Mouse (Mus musculus): ENCODE results near the gene Brca2. TPM values are rescaled to one million over a fixed set of nuclear protein-coding genes. Genes with fewer than 3 reads are reported as not detected.

Brca2 gene
- polyA plus RNA-seq, 1 experiment from 2014 or later, result 12.7 TPM

DNA sequence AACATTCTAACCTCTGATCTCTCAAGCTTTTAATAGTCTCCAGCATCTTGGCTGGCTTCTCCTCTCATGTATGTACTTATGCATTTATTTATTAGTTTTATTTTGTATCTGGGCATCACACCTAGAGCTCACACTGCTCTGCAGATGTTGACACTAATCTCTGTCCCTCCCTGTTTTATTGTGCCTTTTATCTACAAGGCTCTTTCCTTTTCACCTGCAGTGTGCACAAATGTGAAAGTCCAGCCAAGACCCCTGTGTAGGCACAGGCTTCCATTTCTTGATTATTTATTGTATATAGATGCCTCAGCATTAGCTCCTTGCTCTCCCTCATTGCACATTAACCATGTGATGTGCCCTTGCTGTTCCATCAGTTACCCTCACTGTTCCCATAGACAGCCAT lies 38.9 kb downstream of the Brca2 start:
- Histone ChIP-seq H3K27ac (no peak overlapping the region), H3K4me1 (replicated peaks; ENCODE audit: insufficient read depth, low read length) (no peaks in the 10 kb centered on the region), H3K4me2 (ENCODE audit: low read length) (no peak overlapping the region), H3K4me3 (replicated peaks; ENCODE audit: low read depth, low read length) (no peak overlapping the region), H3K36me3 (ENCODE audit: insufficient read depth, low read length) (peaks cover 20% of the 10 kb centered on the region; the same call in 1 of the 2 replicates), H3K27me3 (ENCODE audit: insufficient read depth, low read length) (no peaks in the 10 kb centered on the region), H3K9ac (ENCODE audit: low read depth, low read length) (no peak overlapping the region), H3K9me3 (replicated peaks; ENCODE audit: low read length) (no peaks in the 10 kb centered on the region)
- no peak for DNase-seq (ENCODE audit: low spot score)
- no peak for ATAC-seq (replicated peaks; ENCODE audit: low FRiP score, low read depth)
- no peak for TF ChIP-seq CTCF (IDR thresholded peaks at IDR 0.05; ENCODE audit: low read depth)

DNA sequence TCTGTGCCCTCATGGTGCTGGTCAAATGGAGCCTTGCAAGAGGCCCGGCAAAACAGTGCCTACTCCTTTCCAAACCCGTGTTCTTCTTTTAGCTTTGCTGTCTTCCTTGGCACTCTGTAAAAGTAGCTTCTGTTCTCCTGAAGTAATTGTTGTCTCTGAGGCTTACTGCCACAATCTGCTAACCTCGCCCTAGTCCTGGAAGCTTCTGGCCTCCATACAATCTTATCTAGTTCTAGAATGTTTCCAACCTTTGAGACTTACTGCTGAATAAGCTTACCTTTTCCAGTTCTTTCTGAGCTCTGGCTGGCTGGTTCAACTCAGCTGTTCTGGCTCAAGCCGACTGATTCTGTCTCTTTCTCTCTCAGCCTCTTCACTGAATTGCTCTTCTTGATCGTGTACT lies 39.4 kb downstream of the Brca2 start:
- H3K36me3 ChIP-seq (ENCODE audit: insufficient read depth, low read length), result peaks cover 21% of the 10 kb centered on the region; the same call in 1 of the 2 replicates
- H3K9ac ChIP-seq (ENCODE audit: low read depth, low read length), result no peak overlapping the region
- no peak overlapping the region for H3K4me3 ChIP-seq (replicated peaks; ENCODE audit: low read depth, low read length)
- no peak overlapping the region for H3K4me2 ChIP-seq (ENCODE audit: low read length)
- H3K27ac ChIP-seq, result no peak overlapping the region
- no peaks in the 10 kb centered on the region for H3K27me3 ChIP-seq (ENCODE audit: insufficient read depth, low read length)
- no peak for TF ChIP-seq CTCF (IDR thresholded peaks at IDR 0.05; ENCODE audit: low read depth)
- H3K9me3 ChIP-seq (replicated peaks; ENCODE audit: low read length), result no peaks in the 10 kb centered on the region
- no peak for ATAC-seq (replicated peaks; ENCODE audit: low FRiP score, low read depth)
- WGBS, result 93% methylated on average over 5 of the region's 5 CpGs
- DNase-seq (ENCODE audit: low spot score), result no peak
- no peaks in the 10 kb centered on the region for H3K4me1 ChIP-seq (replicated peaks; ENCODE audit: insufficient read depth, low read length)

DNA sequence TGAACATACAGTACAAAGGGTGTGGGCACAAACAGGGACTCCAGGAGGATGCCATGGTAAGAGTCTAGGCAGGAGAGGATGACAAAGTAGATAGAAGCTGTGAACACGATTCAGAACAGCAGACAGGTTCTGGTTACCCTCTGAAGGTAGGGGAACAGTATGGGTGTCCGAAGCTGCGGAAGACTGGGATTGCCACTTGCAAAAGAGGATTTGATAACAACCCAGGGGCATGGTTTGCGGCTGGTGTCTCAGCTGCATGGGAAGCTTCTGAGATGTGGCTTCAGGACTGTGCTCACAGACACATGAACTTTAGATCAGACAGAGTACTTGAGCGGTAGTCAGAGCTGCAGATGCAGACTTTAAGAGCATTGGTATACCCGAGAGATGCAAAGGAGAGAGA lies 42.0 kb downstream of the Brca2 start:
- H3K4me1 ChIP-seq (replicated peaks; ENCODE audit: insufficient read depth, low read length), result no peaks in the 10 kb centered on the region
- H3K4me2 ChIP-seq (ENCODE audit: low read length), result no peak overlapping the region
- no peaks in the 10 kb centered on the region for H3K9me3 ChIP-seq (replicated peaks; ENCODE audit: low read length)
- H3K36me3 ChIP-seq (ENCODE audit: insufficient read depth, low read length), result peaks cover 26% of the 10 kb centered on the region
- H3K27ac ChIP-seq, result no peak overlapping the region
- H3K9ac ChIP-seq (ENCODE audit: low read depth, low read length), result no peak overlapping the region
- no peak for DNase-seq (ENCODE audit: low spot score)
- H3K4me3 ChIP-seq (replicated peaks; ENCODE audit: low read depth, low read length), result no peak overlapping the region
- no peaks in the 10 kb centered on the region for H3K27me3 ChIP-seq (ENCODE audit: insufficient read depth, low read length)
- no peak for TF ChIP-seq CTCF (IDR thresholded peaks at IDR 0.05; ENCODE audit: low read depth)
- ATAC-seq (replicated peaks; ENCODE audit: low FRiP score, low read depth), result no peak
- 94% methylated on average over 6 of the region's 6 CpGs for WGBS

DNA sequence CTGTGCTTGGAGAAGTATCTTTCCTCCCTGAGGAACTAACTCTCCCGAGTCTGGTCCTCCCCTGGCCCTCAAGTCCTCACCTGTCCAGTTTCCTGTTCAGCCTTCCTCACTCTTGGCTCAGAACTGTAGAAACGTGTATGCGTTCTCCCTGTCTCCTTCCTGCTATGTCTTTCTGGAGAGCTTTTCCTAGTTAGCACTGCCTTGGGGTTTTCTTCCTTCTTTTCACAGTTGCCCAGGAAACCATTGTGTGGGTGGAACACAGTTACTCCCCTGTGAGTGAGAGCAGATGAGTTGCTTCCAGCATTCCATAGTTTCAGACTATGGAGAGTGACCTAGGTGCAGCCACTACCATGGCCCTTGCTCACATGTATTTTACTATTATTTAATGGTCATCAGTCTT lies 43.8 kb downstream of the Brca2 start:
- H3K9me3 ChIP-seq (replicated peaks; ENCODE audit: low read length), result no peaks in the 10 kb centered on the region
- H3K4me3 ChIP-seq (replicated peaks; ENCODE audit: low read depth, low read length), result no peak overlapping the region
- H3K9ac ChIP-seq (ENCODE audit: low read depth, low read length), result no peak overlapping the region
- no peaks in the 10 kb centered on the region for H3K27me3 ChIP-seq (ENCODE audit: insufficient read depth, low read length)
- ATAC-seq (replicated peaks; ENCODE audit: low FRiP score, low read depth), result no peak
- H3K36me3 ChIP-seq (ENCODE audit: insufficient read depth, low read length), result peaks cover 17% of the 10 kb centered on the region
- WGBS, result 60% methylated on average over 3 of the region's 3 CpGs
- TF ChIP-seq CTCF (IDR thresholded peaks at IDR 0.05; ENCODE audit: low read depth), result no peak
- peak; percentile 2 for DNase-seq (ENCODE audit: low spot score)
- no peak overlapping the region for H3K4me2 ChIP-seq (ENCODE audit: low read length)
- H3K4me1 ChIP-seq (replicated peaks; ENCODE audit: insufficient read depth, low read length), result no peaks in the 10 kb centered on the region
- H3K27ac ChIP-seq, result no peak overlapping the region

DNA sequence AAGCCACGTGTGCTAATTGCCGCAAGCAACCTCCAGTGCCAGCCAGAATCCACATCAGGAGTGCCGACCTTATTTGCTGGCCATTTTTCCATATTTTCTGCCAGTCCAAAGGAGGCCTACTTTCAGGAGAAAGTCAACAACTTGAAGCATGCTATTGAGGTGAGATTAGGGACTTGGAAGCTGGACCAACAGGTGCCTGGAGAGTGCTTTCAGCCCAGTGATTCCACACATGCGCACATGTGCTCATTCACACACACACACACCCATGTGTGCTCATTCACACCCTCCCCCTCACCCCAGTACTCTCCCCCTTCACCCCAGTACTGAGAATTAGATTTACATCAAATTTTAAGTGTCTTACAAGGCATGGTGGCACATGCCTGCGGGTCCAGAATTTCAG lies 44.5 kb downstream of the Brca2 start:
- TF ChIP-seq CTCF (IDR thresholded peaks at IDR 0.05; ENCODE audit: low read depth), result no peak
- no peak overlapping the region for H3K4me2 ChIP-seq (ENCODE audit: low read length)
- no peaks in the 10 kb centered on the region for H3K9me3 ChIP-seq (replicated peaks; ENCODE audit: low read length)
- no peak overlapping the region for H3K4me3 ChIP-seq (replicated peaks; ENCODE audit: low read depth, low read length)
- DNase-seq (ENCODE audit: low spot score) (no peak), ATAC-seq (replicated peaks; ENCODE audit: low FRiP score, low read depth) (no peak)
- H3K9ac ChIP-seq (ENCODE audit: low read depth, low read length), result no peak overlapping the region
- H3K27ac ChIP-seq, result no peak overlapping the region
- no peaks in the 10 kb centered on the region for H3K4me1 ChIP-seq (replicated peaks; ENCODE audit: insufficient read depth, low read length)
- H3K27me3 ChIP-seq (ENCODE audit: insufficient read depth, low read length), result no peaks in the 10 kb centered on the region
- WGBS, result 85% methylated on average over 5 of the region's 5 CpGs
- peaks cover 17% of the 10 kb centered on the region for H3K36me3 ChIP-seq (ENCODE audit: insufficient read depth, low read length)

DNA sequence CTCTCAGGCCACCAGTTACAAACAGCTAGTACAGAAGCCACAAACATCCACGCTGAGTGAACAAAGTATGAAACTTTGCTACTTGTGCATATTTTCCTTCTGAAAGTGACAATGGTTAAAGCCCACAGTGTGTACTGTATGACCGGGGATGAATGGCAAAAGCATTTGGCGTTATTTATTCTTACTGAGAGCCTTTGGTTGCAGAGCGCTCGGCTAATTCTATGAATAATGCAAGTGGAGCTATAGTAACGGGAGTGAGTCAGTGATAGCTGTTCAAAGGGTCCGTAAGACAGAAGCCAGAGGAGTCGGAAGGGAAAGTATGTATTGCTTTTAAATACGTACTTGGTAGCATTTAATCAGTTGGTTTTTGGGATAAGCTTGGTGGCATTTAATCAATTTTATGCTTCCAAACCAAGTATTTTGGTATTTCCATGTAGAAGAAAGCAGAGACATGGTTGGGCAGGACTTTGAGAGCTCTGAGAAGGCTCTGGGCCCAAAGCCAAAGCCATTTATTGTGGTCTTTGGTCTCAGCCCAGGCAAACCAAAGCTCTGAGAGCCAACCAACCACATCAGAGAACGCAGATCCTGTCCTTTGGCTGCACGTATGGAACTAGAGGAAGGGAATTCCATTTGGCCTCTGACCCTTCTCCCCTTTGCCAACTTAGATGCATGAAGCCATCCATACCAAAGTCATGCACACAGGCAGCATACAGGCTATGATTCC lies 48.2 kb downstream of the Brca2 start:
- peak; percentile 21 for DNase-seq (ENCODE audit: low spot score)
- ATAC-seq (replicated peaks; ENCODE audit: low FRiP score, low read depth), result no peak
- no peak overlapping the region for H3K4me3 ChIP-seq (replicated peaks; ENCODE audit: low read depth, low read length)
- no peaks in the 10 kb centered on the region for H3K9me3 ChIP-seq (replicated peaks; ENCODE audit: low read length)
- no peak overlapping the region for H3K27ac ChIP-seq
- H3K27me3 ChIP-seq (ENCODE audit: insufficient read depth, low read length), result no peaks in the 10 kb centered on the region
- no peak for TF ChIP-seq CTCF (IDR thresholded peaks at IDR 0.05; ENCODE audit: low read depth)
- peaks cover 14% of the 10 kb centered on the region; the same call in 1 of the 2 replicates for H3K36me3 ChIP-seq (ENCODE audit: insufficient read depth, low read length)
- H3K9ac ChIP-seq (ENCODE audit: low read depth, low read length), result no peak overlapping the region
- 80% methylated on average over 11 of the region's 11 CpGs for WGBS
- H3K4me2 ChIP-seq (ENCODE audit: low read length), result no peak overlapping the region
- H3K4me1 ChIP-seq (replicated peaks; ENCODE audit: insufficient read depth, low read length), result no peaks in the 10 kb centered on the region

DNA sequence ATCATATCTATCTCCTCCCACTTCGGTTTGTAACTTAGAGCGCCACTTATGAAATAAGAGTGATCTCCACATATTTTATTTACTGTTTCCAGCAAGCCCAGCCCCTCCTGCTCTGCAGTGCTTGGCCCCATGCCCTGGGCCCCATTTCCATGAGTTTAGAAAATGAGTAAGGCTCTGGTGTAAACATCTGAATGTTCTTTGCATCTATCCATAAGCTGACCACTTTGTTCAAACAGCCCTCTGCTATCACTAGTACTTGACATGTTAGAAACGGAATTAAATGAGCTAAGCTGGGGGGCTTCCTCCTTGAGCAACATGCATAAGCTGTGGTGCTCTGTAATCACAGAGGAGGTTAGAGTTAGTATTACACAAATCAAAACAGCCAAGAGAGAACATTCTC lies 52.0 kb downstream of the Brca2 start:
- 68% methylated on average over 3 of the region's 3 CpGs for whole genome bisulfite sequencing
- Histone ChIP-seq H3K27me3 (ENCODE audit: insufficient read depth, low read length) (no peaks in the 10 kb centered on the region), H3K4me2 (ENCODE audit: low read length) (no peak overlapping the region), H3K4me3 (replicated peaks; ENCODE audit: low read depth, low read length) (no peak overlapping the region), H3K4me1 (replicated peaks; ENCODE audit: insufficient read depth, low read length) (no peaks in the 10 kb centered on the region; the same call in 1 of the 2 replicates), H3K9me3 (replicated peaks; ENCODE audit: low read length) (no peaks in the 10 kb centered on the region), H3K27ac (no peak overlapping the region), H3K36me3 (ENCODE audit: insufficient read depth, low read length) (peaks cover 5% of the 10 kb centered on the region; the same call in 1 of the 2 replicates), H3K9ac (ENCODE audit: low read depth, low read length) (no peak overlapping the region)
- no peak for TF ChIP-seq CTCF (IDR thresholded peaks at IDR 0.05; ENCODE audit: low read depth)
- DNase-seq (ENCODE audit: low spot score), result peak; percentile 40
- ATAC-seq (replicated peaks; ENCODE audit: low FRiP score, low read depth), result no peak
